Mouse (Mus musculus): ENCODE measurements at regions not wholly inside any gene's neighbourhood (a gene's known extent, or its start where the extent isn't known, plus 50 kb on each side); places are given as distances from the start of the nearest gene placed in this dataset.

- no peak for DNase-seq (ENCODE audit: low spot score)
Measured at GRCm38 (mm10) chr10:8071858-8072257, 115.8 kb upstream of the Tab2 start.

GRCm38 (mm10) chr10:8070472-8070871, 114.4 kb upstream of the Tab2 start:
- no peak for DNase-seq (ENCODE audit: low spot score)

GRCm38 (mm10) chr10:8066926-8067325, 110.9 kb upstream of the Tab2 start:
- DNase-seq (ENCODE audit: low spot score): no peak

GRCm38 (mm10) chr10:8065746-8066145, 109.7 kb upstream of the Tab2 start:
- DNase-seq (ENCODE audit: low spot score): no peak

- DNase-seq (ENCODE audit: low spot score): no peak
Measured at GRCm38 (mm10) chr10:8064281-8064680, 108.3 kb upstream of the Tab2 start.

- no peak for DNase-seq (ENCODE audit: low spot score)
Measured at GRCm38 (mm10) chr10:8063458-8064090, 107.5 kb upstream of the Tab2 start.

- DNase-seq (ENCODE audit: low spot score): no peak
Measured at GRCm38 (mm10) chr10:8060987-8061386, 105.0 kb upstream of the Tab2 start.

- no peak for DNase-seq (ENCODE audit: low spot score)
Measured at GRCm38 (mm10) chr10:8059769-8060168, 103.7 kb upstream of the Tab2 start.

- no peak for DNase-seq (ENCODE audit: low spot score)
Measured at GRCm38 (mm10) chr10:8057855-8058254, 101.8 kb upstream of the Tab2 start.

GRCm38 (mm10) chr10:8055293-8055692, 99.3 kb upstream of the Tab2 start:
- peak; percentile 20 for DNase-seq (ENCODE audit: low spot score)

- peak; percentile 62 for DNase-seq (ENCODE audit: low spot score)
Measured at GRCm38 (mm10) chr10:8043416-8044163, 87.6 kb upstream of the Tab2 start.

GRCm38 (mm10) chr10:8042306-8042705, 86.3 kb upstream of the Tab2 start:
- no peak for DNase-seq (ENCODE audit: low spot score)

GRCm38 (mm10) chr10:8041790-8042189, 85.8 kb upstream of the Tab2 start:
- DNase-seq (ENCODE audit: low spot score): no peak

- no peak for DNase-seq (ENCODE audit: low spot score)
Measured at GRCm38 (mm10) chr10:8037986-8038631, 82.1 kb upstream of the Tab2 start.

GRCm38 (mm10) chr10:8036293-8036692, 80.3 kb upstream of the Tab2 start:
- no peak for DNase-seq (ENCODE audit: low spot score)

GRCm38 (mm10) chr10:8035310-8035709, 79.3 kb upstream of the Tab2 start:
- DNase-seq (ENCODE audit: low spot score): no peak

- no peak for DNase-seq (ENCODE audit: low spot score)
Measured at GRCm38 (mm10) chr10:8032203-8032602, 76.2 kb upstream of the Tab2 start.

GRCm38 (mm10) chr10:8028840-8029239, 72.8 kb upstream of the Tab2 start:
- DNase-seq (ENCODE audit: low spot score): no peak

- no peak for DNase-seq (ENCODE audit: low spot score)
Measured at GRCm38 (mm10) chr10:8027023-8027422, 71.0 kb upstream of the Tab2 start.

GRCm38 (mm10) chr10:8023741-8024140, 67.7 kb upstream of the Tab2 start:
- DNase-seq (ENCODE audit: low spot score): no peak

GRCm38 (mm10) chr10:8021971-8022370, 65.9 kb upstream of the Tab2 start:
- DNase-seq (ENCODE audit: low spot score): no peak

- DNase-seq (ENCODE audit: low spot score): no peak
Measured at GRCm38 (mm10) chr10:8020916-8021705, 65.1 kb upstream of the Tab2 start.

All from yolk sac, embryonic 10.5 days (tissue).